Mouse (Mus musculus) embryonic facial prominence, embryonic 12.5 days (tissue): ENCODE data around the gene Lgals1. TPM values are rescaled to one million over a fixed set of nuclear protein-coding genes. Genes with fewer than 3 reads are reported as not detected.

ENCODE experiments used
- ATAC-seq: fragments of 200-750 bp; cut with Nextera tagmentation; 2 replicates; pipeline ENCODE4 v1.8.0; 2017; ENCODE audit not compliant: insufficient number of reproducible peaks, insufficient read depth, low FRiP score, low TSS enrichment
- H3K27ac ChIP-seq: fragments of 300-500 bp; sonication (generic); 2 replicates; pipeline ENCODE4 v1.5.1; 2016; ENCODE audit warnings: mild to moderate bottlenecking
- H3K27me3 ChIP-seq: fragments of 300-500 bp; sonication (generic); 2 replicates; pipeline ENCODE4 v1.6.1; 2016; ENCODE audit warnings: mild to moderate bottlenecking, moderate library complexity
- H3K36me3 ChIP-seq: fragments of 300-500 bp; sonication (generic); 2 replicates; pipeline ENCODE4 v1.6.1; 2016; ENCODE audit warnings: mild to moderate bottlenecking
- H3K4me1 ChIP-seq: fragments of 300-500 bp; sonication (generic); 2 replicates; pipeline ENCODE4 v1.6.1; 2016
- H3K4me2 ChIP-seq: fragments of 300-500 bp; sonication (generic); replicated peaks from 2 replicates; pipeline ENCODE4 v1.6.1; 2016; ENCODE audit warnings: mild to moderate bottlenecking, moderate library complexity
- H3K4me3 ChIP-seq: fragments of 300-500 bp; sonication (generic); 2 replicates; pipeline ENCODE4 v1.5.1; 2016; ENCODE audit warnings: mild to moderate bottlenecking
- H3K9ac ChIP-seq: fragments of 300-500 bp; sonication (generic); 2 replicates; pipeline ENCODE4 v1.6.1; 2016; ENCODE audit warnings: mild to moderate bottlenecking, moderate library complexity
- H3K9me3 ChIP-seq: fragments of 300-500 bp; sonication (generic); 2 replicates; pipeline ENCODE4 v1.6.1; 2016; ENCODE audit warnings: mild to moderate bottlenecking, moderate library complexity
- WGBS: fragments of 180-500 bp; shearing (Covaris S2); methylation state at CpG from one replicate; pipeline ENCODE4 v1.1.7; 2016; 5-methylcytosine and 5-hydroxymethylcytosine counted together
- polyA plus RNA-seq: library from polyadenylated mRNA; unstranded; fragments of >200 nt; fragmentation: Nextera tagmentation; extraction: Ambion mirVana; gene quantifications from 2 replicates; pipeline ENCODE4 v1.2.1, GENCODE M21; 2016

Gene Lgals1
- polyA plus RNA-seq, 1 experiment from 2014 or later, result 1,294 TPM

DNA sequence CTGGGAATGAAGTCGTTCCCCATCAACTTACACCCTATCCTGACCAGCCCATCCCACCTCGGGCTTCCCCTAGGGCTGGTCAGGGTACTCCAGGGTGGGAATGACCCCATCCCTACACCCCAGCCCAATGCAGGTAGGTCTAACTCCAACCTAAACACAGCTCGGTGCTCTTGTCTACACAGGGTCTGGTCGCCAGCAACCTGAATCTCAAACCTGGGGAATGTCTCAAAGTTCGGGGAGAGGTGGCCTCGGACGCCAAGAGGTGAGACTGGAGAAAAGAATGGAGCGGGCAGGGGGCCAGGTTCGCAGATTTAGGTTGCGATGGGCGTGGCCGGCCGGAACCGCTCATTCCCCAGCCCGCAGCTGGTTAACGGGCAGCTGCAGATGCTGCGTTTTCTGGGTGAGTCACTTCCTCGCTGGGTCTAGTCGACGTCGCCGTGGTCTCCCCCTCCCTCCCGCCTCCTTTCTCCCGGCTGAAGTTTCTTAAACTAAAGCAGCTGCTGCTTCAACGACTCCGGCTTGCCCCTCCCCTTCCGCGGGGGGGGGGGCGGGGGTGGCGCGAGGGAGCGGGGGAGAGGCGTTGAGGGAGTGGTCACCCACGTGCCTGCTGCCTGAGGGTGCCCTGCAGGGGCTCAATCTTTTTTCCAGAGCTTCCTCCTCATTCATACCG is 1.4 kb downstream of the Lgals1 start:
- H3K27me3 ChIP-seq, result no peaks in the 10 kb centered on the region
- peaks cover 36% of the 10 kb centered on the region for H3K4me1 ChIP-seq
- H3K4me3 ChIP-seq, result peak overlapping the region; percentile 53
- peak; percentile 64 for ATAC-seq
- H3K36me3 ChIP-seq, result peaks cover 15% of the 10 kb centered on the region
- peak overlapping the region; percentile 67 for H3K4me2 ChIP-seq
- WGBS, result under 1% methylated on average over 33 of the region's 35 CpGs
- peak overlapping the region; percentile 98 for H3K27ac ChIP-seq
- no peaks in the 10 kb centered on the region for H3K9me3 ChIP-seq
- peak overlapping the region; percentile 55 for H3K9ac ChIP-seq

DNA sequence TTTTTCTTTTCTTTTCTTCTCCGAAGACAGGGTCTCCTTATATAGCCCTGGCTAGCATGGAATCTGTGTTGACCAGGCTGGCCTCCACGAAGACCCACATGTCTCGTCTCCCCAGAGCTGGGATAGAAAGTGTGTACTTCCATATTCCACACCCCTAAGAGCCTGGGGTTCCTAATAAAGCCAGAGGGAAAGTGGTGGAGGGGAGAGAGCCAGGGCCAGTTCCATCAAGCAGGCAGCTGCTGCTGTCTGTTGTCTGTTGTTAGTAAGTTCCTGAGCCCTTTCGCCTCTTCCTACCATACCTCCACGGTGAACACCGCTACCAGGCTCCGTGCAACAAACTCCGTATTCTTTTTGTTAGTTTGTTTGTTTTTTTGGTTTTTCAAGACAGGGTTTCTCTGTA is 2.0 kb downstream of the Lgals1 start:
- ATAC-seq, result no peak
- Histone ChIP-seq H3K4me2 (peak overlapping the region; percentile 67), H3K27me3 (no peaks in the 10 kb centered on the region), H3K4me3 (peak overlapping the region; percentile 53), H3K4me1 (peaks cover 30% of the 10 kb centered on the region), H3K9ac (peak overlapping the region; percentile 55; the same call in 1 of the 2 replicates), H3K27ac (peak overlapping the region; percentile 98), H3K36me3 (peaks cover 15% of the 10 kb centered on the region), H3K9me3 (no peaks in the 10 kb centered on the region)
- WGBS, result 45% methylated on average over 8 of the region's 8 CpGs

DNA sequence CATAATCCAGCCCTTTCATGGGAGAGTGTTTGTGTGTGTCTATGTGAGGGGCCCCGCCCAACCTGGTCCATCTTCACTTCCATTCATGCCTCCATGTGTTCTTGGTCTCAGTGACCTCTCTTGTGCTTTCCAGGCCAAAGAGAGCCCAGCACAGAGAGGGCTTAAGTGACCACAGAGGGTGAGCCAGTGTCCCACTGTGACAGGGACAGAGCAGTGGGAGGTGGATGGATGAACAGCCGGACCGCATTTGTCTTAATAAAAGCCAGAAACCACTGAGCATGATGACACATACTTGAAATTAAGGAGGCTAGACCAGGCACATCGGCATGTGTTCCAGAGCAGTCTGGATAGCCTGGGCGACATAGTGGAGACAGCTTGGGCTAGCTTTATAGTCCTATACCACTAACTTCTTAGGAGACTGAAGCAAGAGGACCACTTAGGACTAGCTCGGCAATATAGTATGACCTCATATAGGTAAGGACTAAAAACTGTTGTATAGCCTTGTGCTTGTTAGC is 3.7 kb downstream of the Lgals1 start:
- Histone ChIP-seq H3K27ac (no peak overlapping the region), H3K27me3 (no peaks in the 10 kb centered on the region), H3K4me2 (no peak overlapping the region), H3K9me3 (no peaks in the 10 kb centered on the region), H3K4me3 (no peak overlapping the region), H3K36me3 (peaks cover 15% of the 10 kb centered on the region), H3K4me1 (peaks cover 22% of the 10 kb centered on the region), H3K9ac (no peak overlapping the region)
- ATAC-seq, result no peak
- WGBS, result 85% methylated on average over 6 of the region's 6 CpGs

DNA sequence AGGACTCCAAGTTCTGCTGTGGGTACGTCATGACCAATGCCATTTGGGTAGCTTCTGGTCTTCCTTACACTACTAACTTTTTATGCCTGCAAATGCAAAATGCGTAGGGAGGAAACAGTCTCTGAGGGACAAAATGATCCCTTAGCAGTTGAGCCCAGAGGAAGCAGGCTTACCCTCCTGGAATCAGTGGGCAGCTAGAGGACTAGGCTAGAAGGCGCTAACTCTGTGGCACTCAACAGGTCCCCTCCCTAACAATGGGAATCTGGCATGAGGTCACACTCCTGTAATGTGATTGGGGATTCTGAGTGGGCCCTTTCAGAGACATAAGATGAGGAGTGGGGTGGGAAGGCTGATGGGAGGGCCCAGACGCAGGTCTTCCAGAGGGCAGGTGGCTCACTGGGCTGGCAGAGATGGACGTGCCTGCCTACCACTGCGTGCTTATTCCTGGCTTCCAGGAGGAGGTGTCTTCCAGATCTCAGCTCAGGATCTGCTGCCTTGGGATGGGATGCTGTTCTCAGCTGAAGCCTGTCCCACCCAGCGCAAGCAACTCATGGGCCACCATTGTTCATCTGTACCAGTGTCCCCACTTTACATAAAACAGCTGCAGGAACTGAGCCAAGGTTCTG is 4.4 kb downstream of the Lgals1 start:
- H3K27me3 ChIP-seq, result no peaks in the 10 kb centered on the region
- H3K36me3 ChIP-seq, result peaks cover 15% of the 10 kb centered on the region
- H3K4me1 ChIP-seq, result peaks cover 19% of the 10 kb centered on the region
- H3K9ac ChIP-seq, result no peak overlapping the region
- WGBS, result 86% methylated on average over 7 of the region's 7 CpGs
- H3K9me3 ChIP-seq, result no peaks in the 10 kb centered on the region
- ATAC-seq, result no peak
- no peak overlapping the region for H3K4me3 ChIP-seq
- peak overlapping the region; percentile 50; the same call in 1 of the 2 replicates for H3K27ac ChIP-seq
- no peak overlapping the region for H3K4me2 ChIP-seq

DNA sequence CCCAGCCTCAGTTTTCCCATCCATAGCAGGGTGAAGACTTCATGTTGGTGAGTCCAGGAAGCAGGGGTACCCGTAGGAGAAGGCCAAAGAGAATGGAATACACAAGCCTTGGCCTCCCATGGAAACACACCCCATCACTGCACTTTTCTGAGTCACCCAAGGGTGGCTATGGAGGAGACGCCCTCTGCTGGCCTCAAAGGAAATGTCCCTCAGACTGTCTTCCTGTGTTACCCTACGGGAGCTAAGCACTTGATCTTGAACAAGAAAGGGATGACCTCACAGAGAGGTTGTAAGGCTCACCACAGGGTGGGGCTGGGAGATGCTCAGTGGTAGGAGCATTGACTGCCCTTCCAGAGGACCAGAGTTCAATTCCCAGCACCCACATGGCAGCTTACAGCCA is 5.1 kb downstream of the Lgals1 start:
- H3K4me1 ChIP-seq, result peaks cover 17% of the 10 kb centered on the region
- WGBS, result 32% methylated on average over 3 of the region's 3 CpGs
- ATAC-seq, result no peak
- H3K36me3 ChIP-seq, result peaks cover 19% of the 10 kb centered on the region
- no peak overlapping the region for H3K9ac ChIP-seq
- H3K27ac ChIP-seq, result no peak overlapping the region
- no peak overlapping the region for H3K4me3 ChIP-seq
- H3K27me3 ChIP-seq, result no peaks in the 10 kb centered on the region
- no peaks in the 10 kb centered on the region for H3K9me3 ChIP-seq
- no peak overlapping the region for H3K4me2 ChIP-seq

DNA sequence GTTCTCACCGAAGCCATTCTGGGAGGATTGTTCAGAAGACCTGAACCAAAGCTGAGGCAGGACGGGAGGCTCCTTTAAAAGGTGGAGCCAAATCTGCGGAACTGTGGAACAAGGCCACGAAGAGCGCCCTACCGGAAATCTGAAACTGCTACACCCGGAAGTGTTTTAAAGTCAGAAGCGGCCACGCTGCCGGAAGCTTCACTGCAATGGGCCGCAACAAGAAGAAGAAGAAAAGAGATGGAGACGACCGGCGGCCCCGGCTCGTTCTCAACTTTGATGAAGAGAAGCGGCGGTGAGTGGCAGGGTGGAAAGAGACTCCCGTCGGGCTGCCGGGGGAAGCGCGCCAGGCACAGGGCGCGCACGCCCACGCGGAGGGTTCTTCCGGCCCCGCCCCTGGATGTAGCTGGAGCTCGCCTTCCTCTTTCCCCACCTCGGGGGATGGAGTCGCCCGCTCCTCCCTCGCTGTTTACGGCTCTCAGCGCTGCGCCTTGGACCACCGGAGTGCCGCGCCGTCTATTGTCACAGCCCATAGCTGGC is 8.3 kb downstream of the Lgals1 start, which contains the start of gene Nol12:
Gene Nol12 (plus strand): TSS at position 150 of the 537 bp plus-strand sequence.
- Histone ChIP-seq H3K4me3 (peak within 1 kb of the TSS; percentile 73), H3K27ac (peak within 1 kb of the TSS; percentile 93), H3K9ac (peak within 1 kb of the TSS; percentile 84), H3K4me2 (peak within 1 kb of the TSS; percentile 83), H3K4me1 (peaks cover 8% of the 10 kb centered on the region), H3K27me3 (no peaks in the 10 kb centered on the region), H3K36me3 (peaks cover 40% of the 10 kb centered on the region), H3K9me3 (no peaks in the 10 kb centered on the region)
- WGBS, result under 1% methylated on average over 42 of the region's 42 CpGs
- peak; percentile 83 for ATAC-seq

DNA sequence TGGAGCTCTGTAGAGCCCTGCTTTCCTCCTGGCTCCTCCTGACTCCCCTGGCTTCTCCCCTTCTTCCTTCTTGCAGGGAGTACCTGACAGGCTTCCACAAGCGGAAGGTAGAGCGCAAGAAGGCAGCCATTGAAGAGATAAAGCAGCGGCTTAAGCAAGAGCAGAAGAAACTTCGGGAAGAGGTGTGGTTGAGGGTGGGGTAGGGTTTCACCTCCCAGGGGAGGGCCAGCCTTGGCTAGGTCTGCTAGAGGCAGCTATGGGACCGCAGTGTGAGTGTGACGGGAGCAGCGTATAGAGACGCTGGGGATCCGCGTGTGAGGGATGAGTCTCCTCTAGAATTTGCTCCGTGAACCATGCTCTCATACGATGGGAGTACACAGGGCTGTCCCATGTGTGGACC is 9.9 kb downstream of the Lgals1 start:
- H3K9ac ChIP-seq, result no peak overlapping the region
- ATAC-seq, result no peak
- WGBS, result 89% methylated on average over 12 of the region's 12 CpGs
- no peaks in the 10 kb centered on the region for H3K9me3 ChIP-seq
- H3K4me1 ChIP-seq, result peaks cover 8% of the 10 kb centered on the region
- H3K4me3 ChIP-seq, result no peak overlapping the region
- H3K27me3 ChIP-seq, result no peaks in the 10 kb centered on the region
- no peak overlapping the region for H3K27ac ChIP-seq
- H3K4me2 ChIP-seq, result no peak overlapping the region; the same call in 1 of the 2 replicates
- H3K36me3 ChIP-seq, result peaks cover 49% of the 10 kb centered on the region

DNA sequence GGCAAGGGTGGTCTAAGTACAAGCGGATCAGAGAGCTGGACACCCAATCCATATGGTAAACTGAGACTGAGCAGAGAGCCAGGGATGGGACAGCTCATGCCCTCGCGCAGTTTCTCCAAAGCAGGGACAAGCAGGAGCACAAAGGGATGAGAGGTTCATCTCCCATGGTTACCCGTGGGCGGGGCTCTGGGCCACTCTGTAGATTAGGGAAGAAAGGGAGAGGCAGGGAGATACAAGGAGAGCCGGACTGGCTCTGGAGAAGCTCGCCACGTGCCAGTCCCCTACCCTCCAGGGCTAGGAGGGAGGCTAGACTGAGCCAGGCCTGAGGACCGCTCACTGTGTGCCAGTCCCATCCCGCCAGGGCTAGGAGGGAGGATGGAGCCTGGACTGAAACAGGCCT is 10.8 kb downstream of the Lgals1 start:
- no peaks in the 10 kb centered on the region for H3K27me3 ChIP-seq
- no peak overlapping the region for H3K27ac ChIP-seq
- H3K4me2 ChIP-seq, result no peak overlapping the region
- no peak for ATAC-seq
- peaks cover 52% of the 10 kb centered on the region for H3K36me3 ChIP-seq
- no peak overlapping the region for H3K9ac ChIP-seq
- H3K4me3 ChIP-seq, result no peak overlapping the region
- H3K4me1 ChIP-seq, result peaks cover 8% of the 10 kb centered on the region
- H3K9me3 ChIP-seq, result no peaks in the 10 kb centered on the region
- WGBS, result 94% methylated on average over 10 of the region's 10 CpGs

DNA sequence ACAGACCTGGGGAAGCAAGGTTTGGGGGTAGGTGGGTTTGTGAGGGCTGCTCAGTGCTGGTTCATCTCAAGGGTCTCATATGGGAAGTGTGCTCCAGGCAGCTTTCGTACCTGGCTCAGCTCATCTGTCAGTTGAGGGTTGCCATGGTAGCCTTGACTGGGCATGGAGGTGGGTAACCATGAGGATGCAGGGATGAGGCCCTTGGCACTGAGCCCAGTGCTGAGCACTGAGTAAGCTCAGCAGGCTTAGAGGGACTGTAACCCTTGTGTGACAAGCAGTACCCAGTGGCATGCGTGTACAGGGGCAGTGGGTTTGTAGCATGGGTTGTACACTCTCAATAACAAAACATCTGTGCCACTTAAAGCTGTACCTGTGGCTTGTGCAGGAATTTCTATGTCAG is 11.4 kb downstream of the Lgals1 start:
- no peak overlapping the region for H3K4me3 ChIP-seq
- H3K27me3 ChIP-seq, result no peaks in the 10 kb centered on the region
- no peak overlapping the region for H3K9ac ChIP-seq
- H3K27ac ChIP-seq, result no peak overlapping the region
- no peak for ATAC-seq
- peaks cover 13% of the 10 kb centered on the region for H3K4me1 ChIP-seq
- H3K4me2 ChIP-seq, result no peak overlapping the region
- 97% methylated on average over 2 of the region's 2 CpGs for WGBS
- H3K9me3 ChIP-seq, result no peaks in the 10 kb centered on the region
- H3K36me3 ChIP-seq, result peaks cover 52% of the 10 kb centered on the region

DNA sequence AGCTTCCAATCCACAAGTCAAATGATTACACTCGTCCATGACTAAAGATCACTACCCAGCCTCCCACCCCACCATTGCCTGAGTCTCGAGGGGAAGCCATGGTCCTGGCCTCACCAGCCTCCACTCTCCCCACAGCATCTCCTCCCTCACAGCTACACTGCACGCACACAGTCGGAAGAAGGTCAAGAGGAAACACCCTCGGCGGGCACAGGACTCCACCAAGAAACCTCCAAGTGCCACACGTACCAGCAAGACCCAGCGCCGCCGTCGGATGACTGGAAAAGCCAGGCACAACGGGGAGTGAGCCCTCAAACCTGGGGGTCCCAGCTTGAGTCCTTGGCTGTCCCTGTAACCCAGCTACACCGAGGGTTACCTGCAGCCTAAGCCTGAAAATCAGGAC is 13.8 kb downstream of the Lgals1 start:
- H3K27me3 ChIP-seq, result no peaks in the 10 kb centered on the region
- H3K9ac ChIP-seq, result no peak overlapping the region
- 89% methylated on average over 13 of the region's 13 CpGs for WGBS
- peaks cover 52% of the 10 kb centered on the region for H3K36me3 ChIP-seq
- ATAC-seq, result no peak
- H3K4me2 ChIP-seq, result no peak overlapping the region
- H3K4me1 ChIP-seq, result peaks cover 13% of the 10 kb centered on the region
- H3K27ac ChIP-seq, result no peak overlapping the region
- no peaks in the 10 kb centered on the region for H3K9me3 ChIP-seq
- H3K4me3 ChIP-seq, result no peak overlapping the region

DNA sequence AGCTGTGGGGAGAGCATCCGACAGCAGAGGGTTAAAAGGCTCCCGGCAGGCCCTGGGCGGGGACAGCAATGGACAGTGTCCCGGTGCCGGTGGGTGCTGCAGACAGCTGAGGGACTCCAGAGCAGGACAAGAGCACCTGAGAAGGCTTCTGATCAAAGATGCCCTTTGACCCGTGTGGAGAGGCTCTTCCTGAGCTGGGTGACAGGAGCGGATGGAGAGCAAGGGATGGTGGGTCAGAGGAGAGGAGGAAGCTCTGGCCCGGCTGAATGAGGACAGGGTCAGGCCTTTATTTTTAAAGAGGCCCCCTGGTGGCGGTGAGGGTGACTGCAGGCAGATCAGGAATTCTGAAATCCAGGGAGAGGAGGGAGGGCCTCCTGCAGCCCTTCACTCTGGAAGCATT is 16.1 kb downstream of the Lgals1 start:
- no peak for ATAC-seq
- peaks cover 39% of the 10 kb centered on the region for H3K36me3 ChIP-seq
- peak overlapping the region; percentile 45 for H3K4me2 ChIP-seq
- H3K4me1 ChIP-seq, result peaks cover 9% of the 10 kb centered on the region
- no peaks in the 10 kb centered on the region for H3K27me3 ChIP-seq
- H3K9me3 ChIP-seq, result no peaks in the 10 kb centered on the region
- H3K4me3 ChIP-seq, result peak overlapping the region; percentile 18; the same call in 1 of the 2 replicates
- H3K9ac ChIP-seq, result peak overlapping the region; percentile 64
- no peak overlapping the region for H3K27ac ChIP-seq
- 0% methylated on average over 9 of the region's 9 CpGs for WGBS

DNA sequence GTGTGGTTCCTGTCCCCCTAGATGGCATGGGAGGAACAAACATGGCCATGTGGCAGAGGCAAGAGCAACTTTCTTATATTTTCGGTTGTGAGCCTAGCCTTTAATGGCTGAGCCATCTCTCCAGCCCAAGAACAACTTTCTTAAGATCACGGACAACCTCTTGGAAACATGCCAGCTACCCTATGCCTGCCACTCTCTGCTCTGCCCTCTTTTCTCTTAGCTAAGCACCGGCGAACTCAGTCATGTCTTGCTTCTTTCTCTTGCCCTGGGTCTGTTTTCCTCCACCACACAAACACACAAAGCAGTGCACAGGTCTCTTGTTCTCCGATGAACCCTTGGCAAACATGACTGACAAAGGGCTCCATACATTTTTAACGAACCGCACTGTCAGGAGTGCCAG is 19.7 kb downstream of the Lgals1 start:
- WGBS, result 81% methylated on average over 7 of the region's 7 CpGs
- ATAC-seq, result no peak
- Histone ChIP-seq H3K27me3 (no peaks in the 10 kb centered on the region), H3K4me2 (no peak overlapping the region), H3K9ac (no peak overlapping the region), H3K27ac (no peak overlapping the region), H3K4me1 (peaks cover 13% of the 10 kb centered on the region), H3K9me3 (no peaks in the 10 kb centered on the region), H3K36me3 (peaks cover 4% of the 10 kb centered on the region), H3K4me3 (no peak overlapping the region)
